Mouse (Mus musculus): ENCODE data around the gene Capn15. TPM values are rescaled to one million over a fixed set of nuclear protein-coding genes. Genes with fewer than 3 reads are reported as not detected.

Capn15 gene
- polyA plus RNA-seq, 1 experiment from 2014 or later = 9.3 TPM

DNA sequence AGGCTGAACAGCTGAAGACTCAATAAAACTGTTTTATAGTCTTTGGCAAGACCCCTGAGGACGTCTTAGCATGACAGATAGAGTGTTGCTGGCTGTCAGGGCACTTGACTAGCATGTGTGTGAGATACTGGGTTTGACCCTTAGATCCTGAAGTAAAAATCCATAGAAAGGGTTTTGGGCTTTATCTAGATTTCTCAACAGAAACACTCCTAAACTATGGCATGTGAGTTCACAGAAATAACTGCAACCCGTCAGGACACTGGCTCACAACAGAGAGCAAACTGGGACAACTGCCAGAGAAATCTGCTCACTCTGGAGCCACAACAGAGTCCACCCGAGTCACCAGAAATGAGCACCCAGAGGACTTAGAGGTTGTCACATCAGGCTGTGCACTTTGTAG lies 17.9 kb downstream of the Capn15 start:
- no peaks in the 10 kb centered on the region for H3K9me3 ChIP-seq (replicated peaks)
- H3K27ac ChIP-seq = peak overlapping the region; percentile 41
- 30% methylated on average over 3 of the region's 3 CpGs for WGBS
- no peak overlapping the region for H3K4me3 ChIP-seq
- no peak overlapping the region for H3K9ac ChIP-seq
- H3K4me1 ChIP-seq (replicated peaks) = peaks cover 19% of the 10 kb centered on the region
- no peak for ATAC-seq (replicated peaks; ENCODE audit: insufficient number of reproducible peaks, insufficient read depth, low FRiP score, low read depth)
- H3K4me2 ChIP-seq = no peak overlapping the region
- no peaks in the 10 kb centered on the region for H3K27me3 ChIP-seq
- H3K36me3 ChIP-seq = no peaks in the 10 kb centered on the region; the same call in 1 of the 2 replicates

- Histone ChIP-seq H3K9me3 (replicated peaks) (no peaks in the 10 kb centered on the region), H3K9ac (no peak overlapping the region), H3K4me1 (replicated peaks) (peaks cover 17% of the 10 kb centered on the region), H3K27me3 (no peaks in the 10 kb centered on the region), H3K36me3 (0 out of 2 replicates have a peak, but pooled peaks cover 9% of the 10 kb centered on the region), H3K4me2 (no peak overlapping the region), H3K4me3 (no peak overlapping the region), H3K27ac (no peak overlapping the region)
- WGBS = 85% methylated on average over 7 of the region's 7 CpGs
- ATAC-seq (replicated peaks; ENCODE audit: insufficient number of reproducible peaks, insufficient read depth, low FRiP score, low read depth) = no peak
These were observed 21.3 kb downstream of the Capn15 start for GRCm38 (mm10) chr17:25964271-25964670.

GRCm38 (mm10) chr17:25962413-25962905 lies 23.1 kb downstream of the Capn15 start:
- Histone ChIP-seq H3K27ac (no peak overlapping the region), H3K4me2 (no peak overlapping the region), H3K9ac (no peak overlapping the region), H3K27me3 (no peaks in the 10 kb centered on the region), H3K4me1 (replicated peaks) (peaks cover 5% of the 10 kb centered on the region), H3K9me3 (replicated peaks) (no peaks in the 10 kb centered on the region), H3K36me3 (0 out of 2 replicates have a peak, but pooled peaks cover 16% of the 10 kb centered on the region), H3K4me3 (no peak overlapping the region)
- ATAC-seq (replicated peaks; ENCODE audit: insufficient number of reproducible peaks, insufficient read depth, low FRiP score, low read depth) = no peak
- 92% methylated on average over 7 of the region's 7 CpGs for WGBS

GRCm38 (mm10) chr17:25961566-25961965 lies 24.0 kb downstream of the Capn15 start:
- no peak overlapping the region for H3K4me3 ChIP-seq
- H3K27me3 ChIP-seq = no peaks in the 10 kb centered on the region
- 0 out of 2 replicates have a peak, but pooled peaks cover 16% of the 10 kb centered on the region for H3K36me3 ChIP-seq
- no peak for ATAC-seq (replicated peaks; ENCODE audit: insufficient number of reproducible peaks, insufficient read depth, low FRiP score, low read depth)
- no peaks in the 10 kb centered on the region for H3K9me3 ChIP-seq (replicated peaks)
- H3K4me2 ChIP-seq = no peak overlapping the region
- WGBS = 90% methylated on average over 5 of the region's 5 CpGs
- no peak overlapping the region for H3K9ac ChIP-seq
- no peak overlapping the region for H3K27ac ChIP-seq
- no peaks in the 10 kb centered on the region for H3K4me1 ChIP-seq (replicated peaks)

DNA sequence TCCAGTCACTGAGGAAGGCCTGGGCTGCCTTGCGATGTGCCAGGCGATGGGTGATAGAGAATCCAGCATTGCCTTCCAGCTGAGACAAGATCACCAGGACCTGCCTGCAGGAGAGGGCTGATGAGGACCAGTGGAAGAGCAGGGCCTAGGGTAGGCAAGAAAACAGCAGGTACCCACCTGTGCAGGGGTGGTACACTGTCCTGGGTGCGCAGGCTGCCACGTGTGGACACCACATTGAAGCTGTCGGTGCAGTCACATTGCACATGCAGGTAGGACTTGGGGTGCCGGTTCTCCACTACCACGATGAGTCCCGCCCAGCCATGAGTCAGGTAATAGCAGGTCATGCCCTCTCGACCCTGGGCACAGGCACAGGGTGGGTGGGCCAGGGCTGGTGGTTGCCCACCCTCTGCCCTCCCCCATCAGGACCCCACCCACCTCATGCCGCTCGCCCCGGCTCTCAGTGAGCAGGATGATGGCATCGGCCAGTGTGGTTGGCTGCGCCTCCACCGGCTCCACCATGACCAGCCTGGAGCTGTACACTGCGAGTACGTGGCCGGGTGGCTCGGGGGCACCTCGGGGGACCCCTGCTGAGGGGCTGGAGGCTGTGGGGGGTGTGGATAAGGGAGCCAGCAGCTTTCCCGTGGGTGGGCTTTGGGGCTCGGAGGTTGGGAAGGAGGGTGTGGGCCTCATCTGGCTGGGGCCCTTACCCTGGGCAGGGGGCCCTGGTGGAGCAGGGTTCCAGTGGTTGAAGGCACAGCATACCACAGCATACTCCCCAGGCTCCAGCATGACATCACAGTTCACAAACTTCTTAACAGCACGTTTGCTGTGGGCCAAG lies 25.7 kb downstream of the Capn15 start:
- no peak overlapping the region for H3K27ac ChIP-seq
- H3K4me2 ChIP-seq = no peak overlapping the region
- no peaks in the 10 kb centered on the region for H3K9me3 ChIP-seq (replicated peaks)
- no peak for ATAC-seq (replicated peaks; ENCODE audit: insufficient number of reproducible peaks, insufficient read depth, low FRiP score, low read depth)
- no peaks in the 10 kb centered on the region for H3K27me3 ChIP-seq
- H3K4me3 ChIP-seq = no peak overlapping the region
- H3K36me3 ChIP-seq = 0 out of 2 replicates have a peak, but pooled peaks cover 16% of the 10 kb centered on the region
- H3K9ac ChIP-seq = no peak overlapping the region
- H3K4me1 ChIP-seq (replicated peaks) = no peaks in the 10 kb centered on the region
- WGBS = 88% methylated on average over 23 of the region's 23 CpGs

DNA sequence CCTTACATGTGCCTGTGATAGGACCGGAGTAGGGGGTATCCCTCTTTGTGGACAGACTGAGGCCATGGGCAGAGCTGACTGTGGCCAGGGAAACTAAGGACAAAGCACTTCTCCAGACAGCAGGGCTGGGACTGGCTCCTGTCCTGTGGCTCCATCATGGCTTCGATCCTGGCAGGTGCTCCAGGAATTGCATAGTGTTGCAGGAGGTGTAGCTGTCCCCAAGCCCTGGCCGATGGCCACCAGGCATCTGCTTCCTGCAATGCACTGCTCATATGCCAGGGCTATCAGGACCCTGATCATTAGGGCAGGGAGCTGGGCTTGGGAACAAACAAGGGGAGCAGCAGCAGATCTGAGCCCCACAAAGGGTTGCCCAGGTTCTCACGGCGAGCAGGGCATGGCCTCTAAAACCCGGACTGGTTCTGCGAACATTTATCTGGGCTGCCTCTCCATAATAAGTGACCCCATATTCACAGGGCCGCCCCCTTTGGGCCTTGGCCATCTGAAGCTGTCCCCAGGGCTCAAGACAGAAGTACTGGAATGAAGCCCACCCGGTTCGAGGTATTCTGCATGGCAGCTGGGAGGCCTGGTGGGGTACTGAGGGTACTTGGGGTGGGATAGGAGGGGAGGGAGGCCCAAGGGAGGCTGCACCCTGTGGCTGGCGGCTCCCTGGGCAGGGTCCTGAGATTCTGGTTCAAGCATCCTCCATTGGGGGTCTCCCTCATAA lies 26.7 kb downstream of the Capn15 start:
- H3K27me3 ChIP-seq = peaks cover 3% of the 10 kb centered on the region
- H3K9me3 ChIP-seq (replicated peaks) = no peaks in the 10 kb centered on the region
- H3K4me3 ChIP-seq = no peak overlapping the region
- H3K36me3 ChIP-seq = 0 out of 2 replicates have a peak, but pooled peaks cover 16% of the 10 kb centered on the region
- H3K27ac ChIP-seq = no peak overlapping the region
- WGBS = 90% methylated on average over 11 of the region's 11 CpGs
- H3K9ac ChIP-seq = no peak overlapping the region
- H3K4me2 ChIP-seq = no peak overlapping the region
- no peak for ATAC-seq (replicated peaks; ENCODE audit: insufficient number of reproducible peaks, insufficient read depth, low FRiP score, low read depth)
- H3K4me1 ChIP-seq (replicated peaks) = no peaks in the 10 kb centered on the region

- Histone ChIP-seq H3K36me3 (0 out of 2 replicates have a peak, but pooled peaks cover 16% of the 10 kb centered on the region), H3K27me3 (peaks cover 16% of the 10 kb centered on the region), H3K4me3 (no peak overlapping the region), H3K4me1 (replicated peaks) (no peaks in the 10 kb centered on the region), H3K9me3 (replicated peaks) (no peaks in the 10 kb centered on the region), H3K27ac (no peak overlapping the region), H3K9ac (no peak overlapping the region), H3K4me2 (no peak overlapping the region)
- no peak for ATAC-seq (replicated peaks; ENCODE audit: insufficient number of reproducible peaks, insufficient read depth, low FRiP score, low read depth)
- WGBS = 84% methylated on average over 14 of the region's 14 CpGs
These were observed 28.0 kb downstream of the Capn15 start for GRCm38 (mm10) chr17:25957586-25958051.

GRCm38 (mm10) chr17:25956631-25957030 lies 29.0 kb downstream of the Capn15 start:
- Histone ChIP-seq H3K4me1 (replicated peaks) (peaks cover 9% of the 10 kb centered on the region), H3K36me3 (0 out of 2 replicates have a peak, but pooled peaks cover 16% of the 10 kb centered on the region), H3K9ac (no peak overlapping the region), H3K27ac (no peak overlapping the region), H3K4me3 (no peak overlapping the region), H3K4me2 (no peak overlapping the region), H3K27me3 (peaks cover 26% of the 10 kb centered on the region), H3K9me3 (replicated peaks) (no peaks in the 10 kb centered on the region)
- 79% methylated on average over 7 of the region's 7 CpGs for WGBS
- ATAC-seq (replicated peaks; ENCODE audit: insufficient number of reproducible peaks, insufficient read depth, low FRiP score, low read depth) = no peak

DNA sequence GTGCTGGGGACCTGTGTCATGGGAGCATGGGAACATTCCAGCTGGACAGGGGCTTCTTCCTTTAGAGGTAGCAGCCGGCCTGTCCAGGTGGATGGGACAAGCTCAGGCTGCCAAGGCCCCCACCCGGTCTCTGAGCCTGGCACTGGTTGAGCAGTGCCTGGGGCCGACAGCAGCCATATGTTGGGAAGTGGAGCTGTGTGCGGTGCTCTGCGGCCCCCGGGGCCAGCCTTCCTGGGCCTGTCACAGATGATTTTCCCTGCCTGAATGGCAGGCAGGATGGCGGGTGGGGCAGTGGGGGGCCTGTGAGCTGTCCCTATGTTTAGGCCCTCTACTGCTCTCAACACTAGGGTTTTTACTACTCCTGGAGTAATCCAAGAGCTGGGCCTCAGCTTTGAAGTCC lies 29.4 kb downstream of the Capn15 start:
- Histone ChIP-seq H3K4me3 (no peak overlapping the region), H3K9ac (no peak overlapping the region), H3K27ac (no peak overlapping the region), H3K4me2 (no peak overlapping the region), H3K4me1 (replicated peaks) (peaks cover 13% of the 10 kb centered on the region), H3K27me3 (peaks cover 30% of the 10 kb centered on the region), H3K9me3 (replicated peaks) (no peaks in the 10 kb centered on the region), H3K36me3 (0 out of 2 replicates have a peak, but pooled peaks cover 16% of the 10 kb centered on the region)
- no peak for ATAC-seq (replicated peaks; ENCODE audit: insufficient number of reproducible peaks, insufficient read depth, low FRiP score, low read depth)
- 71% methylated on average over 7 of the region's 7 CpGs for WGBS

GRCm38 (mm10) chr17:25955736-25956135 lies 29.9 kb downstream of the Capn15 start:
- Histone ChIP-seq H3K9me3 (replicated peaks) (no peaks in the 10 kb centered on the region), H3K4me1 (replicated peaks) (peaks cover 16% of the 10 kb centered on the region), H3K27me3 (peaks cover 35% of the 10 kb centered on the region), H3K9ac (no peak overlapping the region), H3K36me3 (0 out of 2 replicates have a peak, but pooled peaks cover 14% of the 10 kb centered on the region), H3K4me2 (no peak overlapping the region), H3K27ac (no peak overlapping the region), H3K4me3 (no peak overlapping the region)
- WGBS = 33% methylated on average over 3 of the region's 3 CpGs
- ATAC-seq (replicated peaks; ENCODE audit: insufficient number of reproducible peaks, insufficient read depth, low FRiP score, low read depth) = no peak

DNA sequence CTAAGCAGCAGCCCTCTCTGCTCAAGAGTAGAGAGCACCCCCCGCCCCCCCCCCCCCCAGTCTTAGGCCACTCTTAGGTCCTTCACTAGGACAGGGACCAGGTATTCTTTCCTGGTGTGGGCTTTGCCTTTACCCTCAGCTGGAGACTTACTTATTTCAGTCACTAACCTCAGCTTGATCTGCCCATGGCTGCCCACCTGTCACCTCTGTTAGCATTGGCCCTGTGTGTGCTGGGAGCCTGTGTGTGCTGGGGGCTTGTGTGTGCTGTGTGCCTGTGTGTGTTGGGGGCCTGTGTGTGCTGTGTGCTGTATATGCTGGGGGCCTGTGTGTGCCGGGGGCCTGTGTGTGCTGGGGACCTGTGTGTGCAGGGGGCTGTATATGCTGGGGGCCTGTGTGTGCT lies 30.9 kb downstream of the Capn15 start:
- Histone ChIP-seq H3K4me3 (no peak overlapping the region), H3K4me2 (no peak overlapping the region), H3K9me3 (replicated peaks) (no peaks in the 10 kb centered on the region), H3K9ac (no peak overlapping the region), H3K27ac (no peak overlapping the region), H3K27me3 (peaks cover 46% of the 10 kb centered on the region), H3K36me3 (0 out of 2 replicates have a peak, but pooled peaks cover 12% of the 10 kb centered on the region), H3K4me1 (replicated peaks) (peaks cover 16% of the 10 kb centered on the region)
- ATAC-seq (replicated peaks; ENCODE audit: insufficient number of reproducible peaks, insufficient read depth, low FRiP score, low read depth) = no peak
- 88% methylated on average over 1 of the region's 2 CpGs for WGBS
